Comparison of ENCODE assay signal across 8 mouse cellular contexts in genomic region chr16:11579676-11580098, GRCm38 (mm10).
DNase-seq lines count a peak whose midpoint lies in the region; ATAC-seq lines count a peak whose summit lies in the region.

No protein-coding gene starts in this region.

- no peaks in the 10 kb centered on the region for H3K27me3 ChIP-seq in forebrain, embryonic 13.5 days

- peak; percentile 56 for DNase-seq in CD4-positive, CD25-positive, alpha-beta regulatory T cell, adult 2 months (ENCODE audit: low read depth, low spot score)
- peak; percentile 84 for DNase-seq in brain, adult 2 months (ENCODE audit: low read depth, low spot score)
- peak; percentile 29 to 48 for DNase-seq in heart, postnatal 36 days
- peak; percentile 37 to 70 for DNase-seq in layer of hippocampus, adult 18-20 months (ENCODE audit: low spot score in 2 of 2)
- DNase-seq in lung, postnatal 14 days = peak; percentile 30
- peak; percentile 16 to 33 for DNase-seq in right cerebral cortex, postnatal 36 days (ENCODE audit: low spot score in 2 of 2)

- H3K4me3 ChIP-seq in forebrain, embryonic 13.5 days = no peak overlapping the region

- no peak overlapping the region for H3K4me2 ChIP-seq in forebrain, embryonic 13.5 days

- H3K9ac ChIP-seq in forebrain, embryonic 13.5 days = no peak overlapping the region

- intact Hi-C loops in heart, postnatal 36 days (cut with DNase I) = loop anchor here (2.0 to 5.0 kb wide), 2 partner anchors 23 to 363 kb away; no protein-coding TSS in a partner anchor

- no peaks in the 10 kb centered on the region for H3K4me1 ChIP-seq in forebrain, embryonic 13.5 days

- 54% methylated on average over 4 of the region's 4 CpGs for WGBS in forebrain, embryonic 13.5 days

- H3K36me3 ChIP-seq in forebrain, embryonic 13.5 days (ENCODE audit: poor library complexity, severe bottlenecking) = no peaks in the 10 kb centered on the region

- H3K9me3 ChIP-seq in forebrain, embryonic 13.5 days (replicated peaks) = no peaks in the 10 kb centered on the region

- H3K27ac ChIP-seq in forebrain, embryonic 13.5 days = no peak overlapping the region

- no peak for ATAC-seq in CD4-positive, CD25-positive, alpha-beta regulatory T cell, adult 4 months
- peak; percentile 84 for ATAC-seq in forebrain, embryonic 13.5 days

Comparison
In these comparisons a context has a peak if more than half of its experiments do, and no peak if none do; other contexts are left out.
1. DNase-seq: peak in every context shown above with its lines; median percentile 84 in brain, adult 2 months; 56 in CD4-positive, CD25-positive, alpha-beta regulatory T cell, adult 2 months; 54 in layer of hippocampus, adult 18-20 months; 38 in heart, postnatal 36 days; 30 in lung, postnatal 14 days; 24 in right cerebral cortex, postnatal 36 days.